Mouse (Mus musculus): ENCODE measurements around the gene Amotl1. TPM values are rescaled to one million over a fixed set of nuclear protein-coding genes. Genes with fewer than 3 reads are reported as not detected.
A peak's percentile ranks its signal among the peaks of the same experiment; 100 is the strongest.
"Not testable (repeated sequence)": the region's sequence is repeated elsewhere in the genome, so short reads cannot be mapped to it uniquely, and the experiment has no call there.

Amotl1 gene
- 24.9 and 32.1 TPM in 2 replicates for polyA plus RNA-seq (2016; fragmentation: Nextera tagmentation; extraction: Ambion mirVana)

DNA sequence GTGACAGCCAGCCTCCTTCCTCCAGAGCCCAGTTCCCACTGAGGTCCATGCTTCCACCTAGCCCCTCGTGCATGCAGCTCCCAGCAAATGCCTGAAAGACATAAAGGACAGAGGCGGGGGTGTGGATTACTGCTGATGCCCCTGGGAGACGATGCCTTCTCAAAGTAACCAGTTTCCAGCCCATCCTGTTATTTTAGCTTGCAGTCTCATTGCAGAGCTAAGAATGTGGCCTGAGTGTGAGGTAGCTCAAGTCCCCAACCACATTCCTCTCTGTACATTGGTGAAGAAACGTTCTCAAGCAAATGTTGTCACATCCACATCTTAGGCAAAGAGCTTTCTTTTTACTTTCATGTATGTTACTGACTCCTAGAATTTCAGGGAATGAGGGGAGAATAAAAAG lies at the start of gene Amotl1:
Gene Amotl1 (minus strand): TSS at position 101 of the 400 bp plus-strand sequence.
- Histone ChIP-seq H3K36me3 (no peaks in the 10 kb centered on the region), H3K9me3 (replicated peaks) (no peaks in the 10 kb centered on the region), H3K27ac (peak within 1 kb of the TSS; percentile 12; the same call in 1 of the 2 replicates), H3K4me3 (no peak within 1 kb of the TSS), H3K4me1 (peaks cover 42% of the 10 kb centered on the region), H3K27me3 (ENCODE audit: low read depth, poor library complexity, severe bottlenecking) (no peaks in the 10 kb centered on the region)
- 47% methylated on average over 4 of the region's 4 CpGs for WGBS
- DNase-seq (ENCODE audit: low spot score): no peak

DNA sequence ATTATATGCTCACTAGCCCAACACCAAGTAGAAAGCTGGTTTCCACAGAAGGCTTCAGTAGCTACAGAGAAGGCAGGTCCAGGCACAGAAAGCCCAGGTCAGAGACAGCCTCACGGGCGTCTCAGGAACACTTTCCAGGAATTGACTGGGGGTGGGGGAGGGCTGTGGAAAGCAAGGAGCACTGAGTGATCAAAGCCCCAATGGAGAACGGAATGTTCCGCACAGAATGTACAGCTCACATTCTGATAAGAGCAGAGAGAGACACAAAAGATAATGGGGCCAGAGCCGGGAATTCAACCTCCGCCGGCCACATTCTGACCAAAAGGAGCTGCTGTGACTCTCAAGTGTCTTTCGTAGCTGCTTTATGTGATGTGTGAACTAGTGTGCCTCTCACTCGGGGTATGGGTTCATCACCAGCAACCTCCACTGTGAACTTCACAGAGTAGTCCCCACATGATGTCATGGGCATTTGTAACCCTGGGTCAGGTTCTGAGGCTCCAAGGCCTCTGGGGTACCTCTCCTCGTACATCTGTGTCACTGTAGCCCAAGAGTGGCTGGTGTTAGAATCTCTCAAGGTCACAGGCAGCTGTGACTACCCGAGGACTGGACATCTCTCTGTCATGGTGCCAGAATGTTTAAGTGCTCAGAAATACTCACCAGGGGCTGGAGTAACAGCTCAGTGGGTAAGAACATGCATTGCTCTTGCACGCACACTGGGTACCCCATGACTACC lies 44.7 kb upstream of the Amotl1 start:
- H3K4me3 ChIP-seq: no peak overlapping the region
- H3K4me1 ChIP-seq: peaks cover 32% of the 10 kb centered on the region
- no peak for DNase-seq (ENCODE audit: low spot score)
- H3K9me3 ChIP-seq (replicated peaks): no peaks in the 10 kb centered on the region
- no peaks in the 10 kb centered on the region for H3K27me3 ChIP-seq (ENCODE audit: low read depth, poor library complexity, severe bottlenecking)
- 0 out of 2 replicates have a peak overlapping the region, but pooled peaks have one; percentile 25 for H3K27ac ChIP-seq
- 73% methylated on average over 12 of the region's 12 CpGs for WGBS
- H3K36me3 ChIP-seq: no peaks in the 10 kb centered on the region

- no peak for DNase-seq (ENCODE audit: low spot score)
- no peaks in the 10 kb centered on the region for H3K9me3 ChIP-seq (replicated peaks)
- H3K4me1 ChIP-seq: peaks cover 38% of the 10 kb centered on the region
- WGBS: 43% methylated on average over 4 of the region's 4 CpGs
- H3K27ac ChIP-seq: no peak overlapping the region
- no peaks in the 10 kb centered on the region for H3K27me3 ChIP-seq (ENCODE audit: low read depth, poor library complexity, severe bottlenecking)
- H3K4me3 ChIP-seq: no peak overlapping the region
- H3K36me3 ChIP-seq: no peaks in the 10 kb centered on the region
These were observed 39.5 kb upstream of the Amotl1 start for GRCm38 (mm10) chr9:14684363-14684762.

- H3K4me1 ChIP-seq: peaks cover 26% of the 10 kb centered on the region
- DNase-seq (ENCODE audit: low spot score): no peak
- no peaks in the 10 kb centered on the region for H3K27me3 ChIP-seq (ENCODE audit: low read depth, poor library complexity, severe bottlenecking)
- no peaks in the 10 kb centered on the region for H3K36me3 ChIP-seq
- no peak overlapping the region for H3K4me3 ChIP-seq
- H3K27ac ChIP-seq: no peak overlapping the region
- H3K9me3 ChIP-seq (replicated peaks): no peaks in the 10 kb centered on the region
These were observed 37.9 kb upstream of the Amotl1 start for GRCm38 (mm10) chr9:14682741-14683140.

DNA sequence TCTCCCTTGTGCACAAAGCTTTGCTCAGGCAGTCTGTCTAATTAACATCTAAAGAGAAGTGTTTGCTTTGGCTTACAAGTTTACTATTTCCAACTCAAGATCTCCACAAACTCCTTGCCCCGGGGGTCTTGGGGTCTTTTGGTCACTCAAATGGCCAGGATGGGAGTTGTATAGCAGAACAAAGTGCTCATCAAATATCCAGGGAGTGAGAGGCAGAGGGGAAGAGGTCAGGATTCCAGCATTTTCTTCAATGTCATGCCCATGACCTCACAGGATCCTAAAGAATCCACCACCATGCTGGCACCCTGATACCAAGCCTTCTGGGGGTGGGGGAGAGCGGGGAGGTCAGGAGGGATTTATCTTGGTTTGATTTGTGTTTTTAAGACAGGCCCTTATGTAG lies 35.7 kb upstream of the Amotl1 start:
- H3K4me3 ChIP-seq: no peak overlapping the region
- 70% methylated on average over 2 of the region's 2 CpGs for WGBS
- peaks cover 26% of the 10 kb centered on the region for H3K4me1 ChIP-seq
- H3K27me3 ChIP-seq (ENCODE audit: low read depth, poor library complexity, severe bottlenecking): no peaks in the 10 kb centered on the region
- no peak for DNase-seq (ENCODE audit: low spot score)
- no peak overlapping the region for H3K27ac ChIP-seq
- no peaks in the 10 kb centered on the region for H3K36me3 ChIP-seq
- no peaks in the 10 kb centered on the region for H3K9me3 ChIP-seq (replicated peaks)

- H3K4me1 ChIP-seq: peaks cover 13% of the 10 kb centered on the region
- no peaks in the 10 kb centered on the region for H3K27me3 ChIP-seq (ENCODE audit: low read depth, poor library complexity, severe bottlenecking)
- DNase-seq (ENCODE audit: low spot score): no peak
- H3K27ac ChIP-seq: peak overlapping the region; percentile 22; the same call in 1 of the 2 replicates
- H3K4me3 ChIP-seq: no peak overlapping the region
- no peaks in the 10 kb centered on the region for H3K9me3 ChIP-seq (replicated peaks)
- no peaks in the 10 kb centered on the region for H3K36me3 ChIP-seq
- 63% methylated on average over 9 of the region's 9 CpGs for WGBS
These were observed 31.1 kb upstream of the Amotl1 start for GRCm38 (mm10) chr9:14675707-14676691.

DNA sequence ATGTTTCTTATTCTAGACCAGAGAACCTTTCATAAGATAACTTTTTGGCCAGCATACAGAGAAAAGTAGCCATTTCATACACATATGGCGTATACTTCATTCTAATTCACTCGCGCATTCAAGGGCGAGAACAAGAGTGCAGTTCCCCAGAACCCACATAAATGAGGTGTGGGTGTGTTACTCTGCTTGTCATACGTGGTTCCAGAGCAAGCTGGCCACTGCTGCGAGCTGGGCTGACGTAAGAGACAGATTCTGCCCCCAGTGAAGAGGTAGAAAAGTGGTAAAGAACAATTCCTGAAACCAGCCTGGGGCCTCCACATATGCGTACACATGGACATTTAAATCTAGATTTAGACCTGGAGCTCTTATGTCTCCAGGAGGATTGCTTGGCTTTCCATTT lies 29.6 kb upstream of the Amotl1 start:
- no peaks in the 10 kb centered on the region for H3K36me3 ChIP-seq
- H3K4me1 ChIP-seq: peaks cover 13% of the 10 kb centered on the region
- DNase-seq (ENCODE audit: low spot score): no peak
- H3K4me3 ChIP-seq: no peak overlapping the region
- no peak overlapping the region; the same call in 1 of the 2 replicates for H3K27ac ChIP-seq
- no peaks in the 10 kb centered on the region for H3K27me3 ChIP-seq (ENCODE audit: low read depth, poor library complexity, severe bottlenecking)
- 93% methylated on average over 8 of the region's 8 CpGs for WGBS
- no peaks in the 10 kb centered on the region for H3K9me3 ChIP-seq (replicated peaks)

DNA sequence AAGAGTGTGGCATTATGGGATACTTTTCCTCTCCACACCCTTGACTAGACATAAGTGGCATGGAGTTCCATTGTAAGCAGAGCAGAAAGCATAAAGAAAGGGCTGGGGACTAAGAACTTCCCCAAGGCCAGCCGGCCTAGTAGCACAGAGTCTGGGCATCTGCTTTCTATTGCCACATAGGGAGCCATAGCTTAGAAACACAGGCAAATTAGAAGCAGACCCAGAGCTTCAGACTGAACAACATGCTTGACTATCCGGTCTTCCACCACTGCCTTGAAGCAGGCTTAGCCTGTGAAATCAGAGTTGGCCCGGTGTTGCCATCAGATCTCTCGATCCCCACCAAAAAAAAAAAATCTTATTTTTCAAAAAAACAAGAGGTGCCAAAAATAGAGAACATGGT lies 28.3 kb upstream of the Amotl1 start:
- Histone ChIP-seq H3K4me1 (peaks cover 13% of the 10 kb centered on the region), H3K36me3 (no peaks in the 10 kb centered on the region), H3K27me3 (ENCODE audit: low read depth, poor library complexity, severe bottlenecking) (no peaks in the 10 kb centered on the region), H3K27ac (peak overlapping the region; percentile 87), H3K4me3 (no peak overlapping the region), H3K9me3 (replicated peaks) (no peaks in the 10 kb centered on the region)
- peak; percentile 55 for DNase-seq (ENCODE audit: low spot score)
- WGBS: 51% methylated on average over 4 of the region's 4 CpGs

- DNase-seq (ENCODE audit: low spot score); H3K27ac ChIP-seq; H3K27me3 ChIP-seq (ENCODE audit: low read depth, poor library complexity, severe bottlenecking); H3K36me3 ChIP-seq; H3K4me3 ChIP-seq; H3K9me3 ChIP-seq (replicated peaks): not testable (repeated sequence)
- 62% methylated on average over 5 of the region's 5 CpGs for WGBS
- peaks cover 13% of the 10 kb centered on the region for H3K4me1 ChIP-seq
These were observed 27.1 kb upstream of the Amotl1 start for GRCm38 (mm10) chr9:14671965-14672364.

DNA sequence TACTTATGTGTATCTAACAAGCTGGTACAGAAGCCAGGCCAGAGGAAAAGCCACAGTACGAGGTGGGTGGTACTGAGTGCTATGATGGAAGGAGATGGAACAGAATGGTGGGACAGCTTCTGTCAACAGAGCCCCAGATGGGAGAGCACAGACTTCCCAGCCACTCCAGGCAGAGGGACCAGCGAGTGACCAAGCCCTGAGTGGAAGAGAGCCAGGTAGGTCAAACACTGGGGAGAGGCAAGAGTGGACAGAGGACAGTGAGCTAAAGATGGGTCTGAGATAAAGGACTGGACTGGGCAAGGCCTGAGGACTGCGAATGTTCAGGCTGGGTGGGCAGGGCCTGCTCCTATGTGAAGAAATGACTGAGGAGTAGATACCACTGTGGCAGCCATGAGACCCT lies 23.5 kb upstream of the Amotl1 start:
- no peak for DNase-seq (ENCODE audit: low spot score)
- Histone ChIP-seq H3K4me1 (peaks cover 8% of the 10 kb centered on the region), H3K27ac (no peak overlapping the region), H3K27me3 (ENCODE audit: low read depth, poor library complexity, severe bottlenecking) (no peaks in the 10 kb centered on the region), H3K36me3 (no peaks in the 10 kb centered on the region), H3K4me3 (no peak overlapping the region), H3K9me3 (replicated peaks) (no peaks in the 10 kb centered on the region)
- WGBS: 93% methylated on average over 3 of the region's 3 CpGs

- H3K9me3 ChIP-seq (replicated peaks): no peaks in the 10 kb centered on the region
- DNase-seq (ENCODE audit: low spot score): no peak
- H3K4me3 ChIP-seq: no peak overlapping the region
- H3K36me3 ChIP-seq: no peaks in the 10 kb centered on the region
- 84% methylated on average over 3 of the region's 3 CpGs for WGBS
- H3K27ac ChIP-seq: no peak overlapping the region
- no peaks in the 10 kb centered on the region for H3K27me3 ChIP-seq (ENCODE audit: low read depth, poor library complexity, severe bottlenecking)
- H3K4me1 ChIP-seq: peaks cover 4% of the 10 kb centered on the region; the same call in 1 of the 2 replicates
These were observed 21.2 kb upstream of the Amotl1 start for GRCm38 (mm10) chr9:14666071-14666470.

DNA sequence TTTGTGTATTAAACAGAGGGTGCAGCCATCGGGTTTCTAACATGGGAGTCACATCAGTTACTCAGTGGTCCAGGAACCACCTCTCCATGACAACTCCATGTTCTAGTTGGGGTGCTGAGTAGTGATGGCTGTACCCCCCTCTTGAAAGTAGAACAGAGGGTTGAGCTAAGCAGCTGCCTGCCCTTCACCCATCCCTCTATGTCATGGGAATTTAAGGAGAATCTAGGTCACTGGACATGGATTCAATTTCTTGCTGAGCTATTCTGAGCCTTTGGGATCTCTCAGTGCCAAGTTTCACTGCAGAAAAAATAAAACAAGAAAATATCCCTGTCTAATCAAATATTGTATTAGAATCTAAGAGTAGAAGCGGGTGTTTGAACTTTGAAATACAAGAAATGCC lies 18.7 kb upstream of the Amotl1 start:
- peaks cover 4% of the 10 kb centered on the region; the same call in 1 of the 2 replicates for H3K4me1 ChIP-seq
- no peaks in the 10 kb centered on the region for H3K27me3 ChIP-seq (ENCODE audit: low read depth, poor library complexity, severe bottlenecking)
- no peaks in the 10 kb centered on the region for H3K9me3 ChIP-seq (replicated peaks)
- H3K36me3 ChIP-seq: no peaks in the 10 kb centered on the region
- WGBS: 96% methylated on average over 2 of the region's 2 CpGs
- no peak overlapping the region for H3K4me3 ChIP-seq
- DNase-seq (ENCODE audit: low spot score): no peak
- no peak overlapping the region for H3K27ac ChIP-seq

DNA sequence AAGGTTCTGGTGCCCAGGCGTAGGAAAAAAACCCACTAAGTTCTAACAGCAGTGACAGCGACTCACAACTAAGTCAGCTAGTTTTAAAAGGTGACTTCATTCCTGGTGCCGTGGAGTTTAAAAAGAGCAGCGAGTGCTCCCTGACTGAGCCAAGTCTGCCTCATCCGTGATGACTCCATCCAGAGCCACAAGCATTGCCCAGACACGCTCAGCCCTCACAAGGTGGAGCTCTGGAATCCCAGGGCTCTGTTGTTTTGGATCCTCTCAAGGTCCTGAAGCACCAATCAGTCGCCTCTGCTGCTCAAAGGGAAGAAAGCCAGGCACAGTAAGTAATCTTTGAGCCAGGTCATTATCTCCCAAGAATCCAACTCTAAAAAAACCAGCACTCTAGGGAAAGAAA lies 18.0 kb upstream of the Amotl1 start:
- Histone ChIP-seq H3K4me3 (no peak overlapping the region), H3K9me3 (replicated peaks) (no peaks in the 10 kb centered on the region), H3K36me3 (no peaks in the 10 kb centered on the region), H3K27me3 (ENCODE audit: low read depth, poor library complexity, severe bottlenecking) (no peaks in the 10 kb centered on the region), H3K4me1 (peaks cover 9% of the 10 kb centered on the region; the same call in 1 of the 2 replicates), H3K27ac (peak overlapping the region; percentile 16; the same call in 1 of the 2 replicates)
- 70% methylated on average over 7 of the region's 7 CpGs for WGBS
- no peak for DNase-seq (ENCODE audit: low spot score)
